Mouse (Mus musculus) adrenal gland, postnatal 4 days (tissue): ENCODE measurements around the gene Spock1. TPM values are rescaled to one million over a fixed set of nuclear protein-coding genes. Genes with fewer than 3 reads are reported as not detected.

Experiments used
- DNase-seq, 2 experiments: peaks; one replicate each; pipeline ENCODE4 v3.0.0; 2021 to 2022; ENCODE audit warnings: low spot score in 2 of 2, mixed read lengths in 2 of 2
- total RNA-seq, 2 experiments: library from RNA; stranded (reverse); gene quantifications; 2 replicates each; pipeline ENCODE4 v1.2.3; 2021

Gene Spock1
- total RNA-seq, 2 experiments from 2014 or later: 30.0 to 35.2 TPM

- no peak for DNase-seq
Observed at GRCm38 (mm10) chr13:57666173-57666842, 241.8 kb downstream of the Spock1 start.

- no peak for DNase-seq
Observed at GRCm38 (mm10) chr13:57662554-57662953, 245.6 kb downstream of the Spock1 start.

- no peak for DNase-seq
Observed at GRCm38 (mm10) chr13:57660523-57660922, 247.6 kb downstream of the Spock1 start.

- no peak for DNase-seq
Observed at GRCm38 (mm10) chr13:57659872-57660271, 248.3 kb downstream of the Spock1 start.

GRCm38 (mm10) chr13:57656606-57657005 lies 251.5 kb downstream of the Spock1 start:
- peak in 1 of 2 experiments; percentile 7 for DNase-seq

GRCm38 (mm10) chr13:57654362-57654761 lies 253.8 kb downstream of the Spock1 start:
- DNase-seq: no peak

- DNase-seq: no peak
Observed at GRCm38 (mm10) chr13:57651236-57651635, 256.9 kb downstream of the Spock1 start.

- DNase-seq: no peak
Observed at GRCm38 (mm10) chr13:57648784-57649183, 259.3 kb downstream of the Spock1 start.

- DNase-seq: no peak
Observed at GRCm38 (mm10) chr13:57647456-57647855, 260.7 kb downstream of the Spock1 start.

GRCm38 (mm10) chr13:57643036-57643435 lies 265.1 kb downstream of the Spock1 start:
- no peak for DNase-seq

GRCm38 (mm10) chr13:57641649-57642048 lies 266.5 kb downstream of the Spock1 start:
- no peak for DNase-seq

GRCm38 (mm10) chr13:57640968-57641367 lies 267.2 kb downstream of the Spock1 start:
- no peak for DNase-seq

GRCm38 (mm10) chr13:57638820-57639219 lies 269.3 kb downstream of the Spock1 start:
- DNase-seq: no peak

- no peak for DNase-seq
Observed at GRCm38 (mm10) chr13:57637606-57638132, 270.5 kb downstream of the Spock1 start.

- DNase-seq: no peak
Observed at GRCm38 (mm10) chr13:57637080-57637572, 271.0 kb downstream of the Spock1 start.

- DNase-seq: no peak
Observed at GRCm38 (mm10) chr13:57636196-57637015, 271.7 kb downstream of the Spock1 start.

- no peak for DNase-seq
Observed at GRCm38 (mm10) chr13:57630532-57630931, 277.6 kb downstream of the Spock1 start.

GRCm38 (mm10) chr13:57628218-57628617 lies 279.9 kb downstream of the Spock1 start:
- DNase-seq: no peak

GRCm38 (mm10) chr13:57626434-57626833 lies 281.7 kb downstream of the Spock1 start:
- DNase-seq: no peak

- DNase-seq: no peak
Observed at GRCm38 (mm10) chr13:57623909-57624481, 284.1 kb downstream of the Spock1 start.

GRCm38 (mm10) chr13:57619079-57619768 lies 288.9 kb downstream of the Spock1 start:
- DNase-seq: no peak
